Mouse (Mus musculus) kidney, adult 2 months (tissue): Measurements from ENCODE around the gene Unc13a.

Source experiments
- CTCF ChIP-seq: fragments of 200-500 bp; conservative IDR thresholded peaks from 2 replicates; pipeline ENCODE4 v1.5.1; 2011; ENCODE audit warnings: low read depth, mild to moderate bottlenecking, control low read depth, low read length, moderate library complexity, mixed read lengths; ENCODE audit not compliant: insufficient read depth, insufficient read length
- POLR2A ChIP-seq: fragments of 200-500 bp; IDR thresholded peaks from one replicate; pipeline ENCODE4 v1.6.1; 2011; ENCODE audit warnings: low read depth, low read length, control low read depth

DNA sequence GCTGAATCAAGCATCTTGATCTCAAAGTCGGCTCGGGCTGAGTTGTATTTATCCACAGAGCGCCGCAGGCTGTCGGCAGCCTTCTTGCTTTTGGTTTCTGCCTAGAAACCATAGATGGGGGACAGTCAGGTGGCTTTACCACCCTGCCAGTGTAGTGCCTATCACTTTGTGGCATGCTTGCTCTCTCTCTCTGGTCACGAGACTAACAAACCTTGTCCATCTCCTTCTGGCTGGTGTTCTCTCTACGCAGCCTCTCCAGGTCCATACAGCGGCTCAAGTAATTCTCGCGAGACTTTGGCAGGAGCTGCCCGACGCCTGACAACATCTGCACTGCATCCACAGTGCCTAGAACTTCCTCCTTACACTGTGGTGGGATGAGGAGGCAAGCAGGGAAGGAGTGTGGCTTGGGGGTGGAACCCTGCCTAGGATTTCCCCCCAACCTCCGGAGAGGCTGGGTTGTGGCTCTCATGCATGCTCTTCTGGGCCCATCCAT lies 45.0 kb upstream of the Unc13a start:
- TF ChIP-seq CTCF (no peak), POLR2A (no peak)
